13 mouse cellular contexts compared by ENCODE assay signal in the genomic region with DNA sequence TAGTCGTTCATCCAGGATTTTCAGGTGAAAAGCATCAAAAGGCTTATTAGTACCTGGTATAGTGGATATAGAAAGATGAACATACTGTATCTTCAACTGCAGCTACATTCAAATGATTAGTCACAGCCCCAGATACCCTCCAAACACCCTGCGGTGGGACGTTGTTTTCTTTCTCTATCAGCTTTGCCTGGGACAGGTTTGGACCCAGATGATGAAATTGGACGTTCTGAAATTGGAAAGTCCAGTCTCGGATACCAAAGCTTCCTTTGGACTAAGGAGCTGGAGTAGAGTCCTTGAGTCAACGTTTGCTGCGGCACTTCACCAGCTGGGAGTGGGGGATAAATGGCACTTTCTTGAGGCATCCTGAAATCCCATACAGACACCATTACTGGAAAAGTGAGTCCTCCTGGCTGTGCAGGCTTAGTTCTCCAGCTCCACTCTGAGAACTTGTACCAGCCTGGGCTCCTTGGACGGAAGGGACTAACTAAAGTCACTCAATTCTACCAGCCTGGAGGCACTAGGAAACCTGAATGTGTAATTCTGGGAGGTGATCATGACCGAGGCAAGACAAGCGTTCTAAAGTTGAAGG.
A peak's percentile ranks its signal among the peaks of the same experiment; 100 is the strongest.
DNase-seq lines count a peak whose midpoint lies in the region; ATAC-seq and TF ChIP-seq lines count a peak whose summit lies in the region.
"Had no signal": no experiment of that assay in that cellular context is flagged by ENCODE, and none has a peak within 500 bp of the region (broad histone marks: within the 10 kb centered on the region; RNA-seq: fewer than 3 reads in every experiment).

No protein-coding gene starts in this region.

- no peaks in the 10 kb centered on the region for H3K27me3 ChIP-seq in hindbrain, postnatal 0 days (ENCODE audit: insufficient read depth, low read length)
- peaks cover 7% of the 10 kb centered on the region for H3K27me3 ChIP-seq in hindbrain, embryonic 12.5 days
- H3K27me3 ChIP-seq in lung, embryonic 14.5 days (ENCODE audit: insufficient read depth, low read length): no peaks in the 10 kb centered on the region
- no peaks in the 10 kb centered on the region for H3K27me3 ChIP-seq in heart, embryonic 15.5 days
- H3K27me3 ChIP-seq: limb, embryonic 15.5 days had no signal

- H3K36me3 ChIP-seq in hindbrain, postnatal 0 days (ENCODE audit: insufficient read depth, low read length): no peaks in the 10 kb centered on the region
- H3K36me3 ChIP-seq in hindbrain, embryonic 12.5 days: no peaks in the 10 kb centered on the region
- H3K36me3 ChIP-seq in lung, embryonic 14.5 days (ENCODE audit: insufficient read depth): 0 out of 2 replicates have a peak, but pooled peaks cover 3% of the 10 kb centered on the region
- H3K36me3 ChIP-seq in heart, embryonic 15.5 days: peaks cover 3% of the 10 kb centered on the region; the same call in 1 of the 2 replicates
- H3K36me3 ChIP-seq: limb, embryonic 15.5 days; midbrain, embryonic 10.5 days had no signal

- no peak for TF ChIP-seq CTCF in hindbrain, postnatal 0 days (IDR thresholded peaks at IDR 0.05; ENCODE audit: low read depth)
- TF ChIP-seq CTCF in lung, embryonic 14.5 days (IDR thresholded peaks at IDR 0.05; ENCODE audit: low read depth): no peak
- TF ChIP-seq CTCF in bone marrow macrophage, adult 2 months (IDR thresholded peaks at IDR 0.05; ENCODE audit: low read depth, low read length): no peak

- H3K9me3 ChIP-seq in hindbrain, postnatal 0 days (ENCODE audit: low read length): no peaks in the 10 kb centered on the region
- no peaks in the 10 kb centered on the region for H3K9me3 ChIP-seq in hindbrain, embryonic 12.5 days (replicated peaks)
- H3K9me3 ChIP-seq in lung, embryonic 14.5 days (ENCODE audit: low read depth, low read length): no peaks in the 10 kb centered on the region
- no peaks in the 10 kb centered on the region for H3K9me3 ChIP-seq in heart, embryonic 15.5 days (replicated peaks)
- H3K9me3 ChIP-seq: forebrain, embryonic 13.5 days; limb, embryonic 15.5 days; midbrain, embryonic 10.5 days had no signal

- H3K27ac ChIP-seq in hindbrain, postnatal 0 days: no peak overlapping the region; the same call in 1 of the 2 replicates
- H3K27ac ChIP-seq in hindbrain, embryonic 12.5 days: no peak overlapping the region
- no peak overlapping the region for H3K27ac ChIP-seq in lung, embryonic 14.5 days (ENCODE audit: low read depth)
- peak overlapping the region; percentile 87 for H3K27ac ChIP-seq in bone marrow macrophage, adult 2 months (ENCODE audit: insufficient read depth, low read depth, low read length)
- H3K27ac ChIP-seq in heart, embryonic 15.5 days: peak overlapping the region; percentile 63
- H3K27ac ChIP-seq: forebrain, embryonic 13.5 days; limb, embryonic 15.5 days; midbrain, embryonic 10.5 days; stomach, postnatal 0 days had no signal

- 79% methylated on average over 10 of the region's 10 CpGs for WGBS in hindbrain, postnatal 0 days
- WGBS in hindbrain, embryonic 12.5 days: 80% methylated on average over 10 of the region's 10 CpGs
- 69% methylated on average over 10 of the region's 10 CpGs for WGBS in lung, embryonic 14.5 days
- 67% methylated on average over 10 of the region's 10 CpGs for WGBS in heart, embryonic 15.5 days

- no peak for ATAC-seq in hindbrain, postnatal 0 days
- no peak for ATAC-seq in hindbrain, embryonic 12.5 days (ENCODE audit: low FRiP score)
- ATAC-seq in lung, embryonic 14.5 days (ENCODE audit: insufficient read depth): no peak
- ATAC-seq in heart, embryonic 15.5 days (replicated peaks; ENCODE audit: insufficient number of reproducible peaks, insufficient read depth, low FRiP score, low read depth): no peak
- ATAC-seq: forebrain, embryonic 13.5 days had no signal

- no peak overlapping the region for H3K9ac ChIP-seq in hindbrain, postnatal 0 days (replicated peaks; ENCODE audit: low read length)
- H3K9ac ChIP-seq in hindbrain, embryonic 12.5 days: no peak overlapping the region
- H3K9ac ChIP-seq in lung, embryonic 14.5 days: no peak overlapping the region
- no peak overlapping the region for H3K9ac ChIP-seq in heart, embryonic 15.5 days
- H3K9ac ChIP-seq: forebrain, embryonic 13.5 days; limb, embryonic 15.5 days had no signal

- 0 out of 2 replicates have a peak overlapping the region, but pooled peaks have one; percentile 13 for H3K4me2 ChIP-seq in hindbrain, postnatal 0 days (ENCODE audit: low read depth, low read length)
- no peak overlapping the region for H3K4me2 ChIP-seq in hindbrain, embryonic 12.5 days (replicated peaks)
- H3K4me2 ChIP-seq in lung, embryonic 14.5 days: peak overlapping the region; percentile 7; the same call in 1 of the 2 replicates
- H3K4me2 ChIP-seq in heart, embryonic 15.5 days: peak overlapping the region; percentile 52; the same call in 1 of the 2 replicates
- H3K4me2 ChIP-seq: forebrain, embryonic 13.5 days; limb, embryonic 15.5 days had no signal

- no peak for TF ChIP-seq POLR2A in bone marrow macrophage, adult 2 months (IDR thresholded peaks at IDR 0.05; ENCODE audit: borderline replicate concordance, low read depth, low read length)

- H3K4me1 ChIP-seq in hindbrain, postnatal 0 days (ENCODE audit: insufficient read depth, low read length): no peaks in the 10 kb centered on the region
- H3K4me1 ChIP-seq in hindbrain, embryonic 12.5 days: peaks cover 14% of the 10 kb centered on the region
- H3K4me1 ChIP-seq in lung, embryonic 14.5 days (ENCODE audit: insufficient read depth): peaks cover 28% of the 10 kb centered on the region
- H3K4me1 ChIP-seq in bone marrow macrophage, adult 2 months (ENCODE audit: control insufficient read depth, insufficient read depth, low read length): peaks cover 47% of the 10 kb centered on the region
- peaks cover 28% of the 10 kb centered on the region for H3K4me1 ChIP-seq in heart, embryonic 15.5 days (replicated peaks)

- no peak overlapping the region for H3K4me3 ChIP-seq in hindbrain, postnatal 0 days (ENCODE audit: low read length)
- no peak overlapping the region for H3K4me3 ChIP-seq in hindbrain, embryonic 12.5 days
- no peak overlapping the region for H3K4me3 ChIP-seq in lung, embryonic 14.5 days (ENCODE audit: low read depth, low read length)
- H3K4me3 ChIP-seq in bone marrow macrophage, adult 2 months (ENCODE audit: insufficient read depth, low read length): peak overlapping the region; percentile 44
- no peak overlapping the region for H3K4me3 ChIP-seq in heart, embryonic 15.5 days
- H3K4me3 ChIP-seq: forebrain, embryonic 13.5 days; limb, embryonic 15.5 days; midbrain, embryonic 10.5 days had no signal

- DNase-seq in hindbrain, postnatal 0 days (ENCODE audit: low spot score): no peak
- no peak for DNase-seq in lung, embryonic 14.5 days
- DNase-seq in lung, adult 18-20 months: no peak
- no peak for DNase-seq in neural tube, embryonic 10.5 days (ENCODE audit: extremely low spot score, low spot score)
- DNase-seq: cerebellum, postnatal 10 days; right cerebral cortex, adult 18-20 months had no signal

Comparison
In these comparisons a context has a peak if more than half of its experiments do, and no peak if none do; other contexts are left out.
1. H3K27ac ChIP-seq: peak in bone marrow macrophage, adult 2 months (single experiment) and heart, embryonic 15.5 days (single experiment); none in hindbrain, postnatal 0 days (single experiment), hindbrain, embryonic 12.5 days (single experiment) and lung, embryonic 14.5 days (single experiment).